Mouse (Mus musculus) bone marrow macrophage, adult 2 months (primary cell): ENCODE results near the gene Nrgn.

ENCODE experiments used
- CTCF ChIP-seq: IDR thresholded peaks from 2 replicates; pipeline ENCODE4 v1.5.1; 2012; ENCODE audit warnings: low read depth, mild to moderate bottlenecking, low read length, moderate library complexity
- POLR2A ChIP-seq: IDR thresholded peaks from 2 replicates; pipeline ENCODE4 v1.6.1; 2012; ENCODE audit warnings: mild to moderate bottlenecking, low read depth, low read length, borderline replicate concordance

- TF ChIP-seq CTCF (no peak), POLR2A (no peak)
Observed at GRCm38 (mm10) chr9:37504348-37504747, 48.4 kb downstream of the Nrgn start.
